Mouse (Mus musculus) ES-Bruce4 (cell line): Measurements from ENCODE around the gene Lrpap1. TPM values are rescaled to one million over a fixed set of nuclear protein-coding genes. Genes with fewer than 3 reads are reported as not detected.

Experiments used
- H3K27ac ChIP-seq: 2 replicates; pipeline ENCODE4 v1.5.1; 2012; ENCODE audit warnings: low read length, inconsistent platforms; ENCODE audit not compliant: insufficient read depth
- H3K27me3 ChIP-seq: 2 replicates; pipeline ENCODE4 v1.6.1; 2012; ENCODE audit warnings: mild to moderate bottlenecking, low read length, inconsistent platforms; ENCODE audit not compliant: control insufficient read depth, poor library complexity, insufficient read depth, severe bottlenecking
- H3K36me3 ChIP-seq: 2 replicates; pipeline ENCODE4 v1.6.1; 2012; ENCODE audit warnings: inconsistent platforms, mild to moderate bottlenecking, low read length, moderate library complexity; ENCODE audit not compliant: control insufficient read depth, poor library complexity, insufficient read depth, severe bottlenecking
- H3K4me1 ChIP-seq: one replicate; pipeline ENCODE4 v1.8.1; 2011; ENCODE audit warnings: low read length; ENCODE audit not compliant: control insufficient read depth, insufficient read depth
- H3K4me3 ChIP-seq: 2 replicates; pipeline ENCODE4 v1.5.1; 2011; ENCODE audit warnings: low read depth, mild to moderate bottlenecking, low read length
- H3K9ac ChIP-seq: 2 replicates; pipeline ENCODE4 v1.6.1; 2012; ENCODE audit warnings: low read depth, mild to moderate bottlenecking, inconsistent platforms; ENCODE audit not compliant: poor library complexity, severe bottlenecking
- H3K9me3 ChIP-seq: replicated peaks from 2 replicates; pipeline ENCODE4 v1.6.1; 2012; ENCODE audit warnings: mild to moderate bottlenecking, low read length, inconsistent platforms; ENCODE audit not compliant: control insufficient read depth, poor library complexity, insufficient read depth, severe bottlenecking
- CTCF ChIP-seq: IDR thresholded peaks from one replicate; pipeline ENCODE4 v1.8.1; 2011; ENCODE audit warnings: low read depth, low read length
- EP300 ChIP-seq: IDR thresholded peaks from 2 replicates; pipeline ENCODE4 v1.6.1; 2011; ENCODE audit warnings: low read depth, low read length; ENCODE audit not compliant: insufficient read depth
- POLR2A ChIP-seq: IDR thresholded peaks from one replicate; pipeline ENCODE4 v1.8.1; 2011; ENCODE audit warnings: low read length; ENCODE audit not compliant: insufficient read depth
- polyA plus RNA-seq: library from polyadenylated mRNA; stranded (reverse); fragments of >200 nt; gene quantifications from 2 replicates; pipeline ENCODE4 v1.2.4, GENCODE M21; 2011; ENCODE audit warnings: low read depth; ENCODE audit not compliant: missing spikeins, insufficient read depth, insufficient read length

Lrpap1 gene
- polyA plus RNA-seq, 1 experiment = 127 TPM

- H3K4me3 ChIP-seq = no peak overlapping the region
- H3K36me3 ChIP-seq = no peaks in the 10 kb centered on the region
- H3K27ac ChIP-seq = no peak overlapping the region
- TF ChIP-seq POLR2A = no peak
- no peaks in the 10 kb centered on the region for H3K9me3 ChIP-seq
- no peak overlapping the region for H3K9ac ChIP-seq
- no peaks in the 10 kb centered on the region for H3K4me1 ChIP-seq
- H3K27me3 ChIP-seq = no peaks in the 10 kb centered on the region
Measured at GRCm38 (mm10) chr5:35137510-35138182, 32.1 kb upstream of the Lrpap1 start.

GRCm38 (mm10) chr5:35135903-35136302 is 30.3 kb upstream of the Lrpap1 start:
- H3K27ac ChIP-seq = no peak overlapping the region
- H3K9me3 ChIP-seq = no peaks in the 10 kb centered on the region
- H3K27me3 ChIP-seq = no peaks in the 10 kb centered on the region
- H3K4me3 ChIP-seq = no peak overlapping the region
- H3K4me1 ChIP-seq = no peaks in the 10 kb centered on the region
- no peaks in the 10 kb centered on the region for H3K36me3 ChIP-seq
- no peak overlapping the region for H3K9ac ChIP-seq
- TF ChIP-seq EP300 (no peak), POLR2A (no peak), CTCF (no peak)

GRCm38 (mm10) chr5:35134286-35134685 is 28.7 kb upstream of the Lrpap1 start:
- H3K4me1 ChIP-seq = no peaks in the 10 kb centered on the region
- TF ChIP-seq CTCF (no peak), EP300 (no peak), POLR2A (no peak)
- H3K4me3 ChIP-seq = no peak overlapping the region
- no peaks in the 10 kb centered on the region for H3K36me3 ChIP-seq
- no peaks in the 10 kb centered on the region for H3K9me3 ChIP-seq
- H3K27ac ChIP-seq = no peak overlapping the region
- H3K9ac ChIP-seq = no peak overlapping the region
- H3K27me3 ChIP-seq = no peaks in the 10 kb centered on the region

GRCm38 (mm10) chr5:35133468-35133867 is 27.9 kb upstream of the Lrpap1 start:
- no peaks in the 10 kb centered on the region for H3K9me3 ChIP-seq
- H3K27ac ChIP-seq = no peak overlapping the region
- H3K36me3 ChIP-seq = no peaks in the 10 kb centered on the region
- TF ChIP-seq EP300 = no peak
- TF ChIP-seq CTCF = no peak
- no peak for TF ChIP-seq POLR2A
- no peak overlapping the region for H3K4me3 ChIP-seq
- H3K27me3 ChIP-seq = no peaks in the 10 kb centered on the region
- no peak overlapping the region for H3K9ac ChIP-seq
- H3K4me1 ChIP-seq = no peaks in the 10 kb centered on the region

GRCm38 (mm10) chr5:35132278-35132980 is 26.9 kb upstream of the Lrpap1 start:
- Histone ChIP-seq H3K4me1 (no peaks in the 10 kb centered on the region), H3K27ac (no peak overlapping the region), H3K36me3 (no peaks in the 10 kb centered on the region), H3K9ac (no peak overlapping the region), H3K27me3 (no peaks in the 10 kb centered on the region), H3K4me3 (no peak overlapping the region), H3K9me3 (no peaks in the 10 kb centered on the region)
- TF ChIP-seq EP300 (no peak), CTCF (no peak), POLR2A (no peak)

- TF ChIP-seq CTCF (peak; percentile 84), POLR2A (no peak)
- H3K9me3 ChIP-seq = no peaks in the 10 kb centered on the region
- no peak overlapping the region for H3K4me3 ChIP-seq
- H3K36me3 ChIP-seq = no peaks in the 10 kb centered on the region
- no peaks in the 10 kb centered on the region for H3K4me1 ChIP-seq
- no peaks in the 10 kb centered on the region for H3K27me3 ChIP-seq
- no peak overlapping the region for H3K9ac ChIP-seq
- H3K27ac ChIP-seq = no peak overlapping the region
Measured at GRCm38 (mm10) chr5:35131773-35132172, 26.2 kb upstream of the Lrpap1 start.
